Comparison of ENCODE assay signal across 8 mouse cellular contexts in genomic region chr7:133185931-133186601, GRCm38 (mm10).
DNase-seq lines count a peak whose midpoint lies in the region; ATAC-seq and TF ChIP-seq lines count a peak whose summit lies in the region.

No protein-coding gene starts in this region.

- peak overlapping the region; percentile 43; the same call in 1 of the 2 replicates for H3K27ac ChIP-seq in brown adipose tissue, adult 24 weeks (replicated peaks; ENCODE audit: low read depth, low read length)
- H3K27ac ChIP-seq in heart, embryonic 14.5 days (replicated peaks in 1 of 2; ENCODE audit: control insufficient read depth in 1 of 2, insufficient read depth in 1 of 2, low read depth in 2 of 2, low read length in 2 of 2) = peak overlapping the region; percentile 28 to 59; a peak in 2 of 4 replicates
- H3K27ac ChIP-seq in kidney, embryonic 16.5 days (ENCODE audit: low read length) = peak overlapping the region; percentile 39
- no peak overlapping the region for H3K27ac ChIP-seq in liver, postnatal 0 days (ENCODE audit: low read depth)
- no peak overlapping the region for H3K27ac ChIP-seq in neural tube, embryonic 15.5 days (replicated peaks)

- H3K9ac ChIP-seq in heart, embryonic 14.5 days (ENCODE audit: low read length) = no peak overlapping the region
- no peak overlapping the region for H3K9ac ChIP-seq in kidney, embryonic 16.5 days (replicated peaks; ENCODE audit: low read length)
- H3K9ac ChIP-seq in liver, postnatal 0 days (replicated peaks) = no peak overlapping the region
- no peak overlapping the region for H3K9ac ChIP-seq in neural tube, embryonic 15.5 days (replicated peaks)

- ATAC-seq in heart, embryonic 14.5 days (ENCODE audit: insufficient number of reproducible peaks, insufficient read depth, low FRiP score, low read depth) = peak; percentile 64; the same call in 1 of the 2 replicates
- peak; percentile 93 for ATAC-seq in kidney, embryonic 16.5 days (ENCODE audit: low FRiP score, low TSS enrichment)
- peak; percentile 67 for ATAC-seq in liver, postnatal 0 days
- 0 out of 2 replicates have a peak, but pooled peaks have one; percentile 35 for ATAC-seq in neural tube, embryonic 15.5 days (ENCODE audit: low FRiP score)

- TF ChIP-seq EP300 in liver, postnatal 0 days (IDR thresholded peaks at IDR 0.05; ENCODE audit: low read depth) = no peak

- WGBS in heart, embryonic 14.5 days = 10% methylated on average over 12 of the region's 12 CpGs
- whole genome bisulfite sequencing in kidney, embryonic 16.5 days = 13% methylated on average over 12 of the region's 12 CpGs
- 19% methylated on average over 12 of the region's 12 CpGs for WGBS in liver, postnatal 0 days (ENCODE audit: insufficient replicate concordance)
- WGBS in neural tube, embryonic 15.5 days = 20% methylated on average over 12 of the region's 12 CpGs

- no peaks in the 10 kb centered on the region for H3K9me3 ChIP-seq in heart, embryonic 14.5 days (ENCODE audit: control insufficient read depth, low read length)
- no peaks in the 10 kb centered on the region for H3K9me3 ChIP-seq in kidney, embryonic 16.5 days (ENCODE audit: low read length)
- no peaks in the 10 kb centered on the region for H3K9me3 ChIP-seq in liver, postnatal 0 days (ENCODE audit: low read length)
- H3K9me3 ChIP-seq in neural tube, embryonic 15.5 days (replicated peaks) = no peaks in the 10 kb centered on the region

- TF ChIP-seq CTCF in liver, postnatal 0 days (IDR thresholded peaks at IDR 0.05; ENCODE audit: low read depth) = peak; percentile 55

- peak; percentile 50 for DNase-seq in MEL-GATA-1-ER (ENCODE audit: extremely low read depth, low read depth)
- DNase-seq in fibroblast of lung, adult 2 months (ENCODE audit: low read depth) = peak; percentile 29
- DNase-seq in liver, postnatal 0 days = peak; percentile 52
- no peak for DNase-seq in natural killer cell, adult 2 months (ENCODE audit: low spot score in 2 of 2)

- H3K4me1 ChIP-seq in brown adipose tissue, adult 24 weeks (ENCODE audit: control insufficient read depth, insufficient read depth, insufficient read length, low read length) = no peaks in the 10 kb centered on the region
- H3K4me1 ChIP-seq in heart, embryonic 14.5 days (ENCODE audit: control insufficient read depth in 2 of 2, insufficient read depth in 2 of 2, low read length in 2 of 2) = peaks cover 0 to 11% of the 10 kb centered on the region in 2 experiments; a peak in 1 of 4 replicates
- peaks cover 12% of the 10 kb centered on the region for H3K4me1 ChIP-seq in kidney, embryonic 16.5 days (ENCODE audit: insufficient read depth, low read length)
- H3K4me1 ChIP-seq in liver, postnatal 0 days (ENCODE audit: insufficient read depth) = no peaks in the 10 kb centered on the region
- H3K4me1 ChIP-seq in neural tube, embryonic 15.5 days = peaks cover 9% of the 10 kb centered on the region

- H3K4me2 ChIP-seq in heart, embryonic 14.5 days (ENCODE audit: low read length) = peak overlapping the region; percentile 55
- peak overlapping the region; percentile 37 for H3K4me2 ChIP-seq in kidney, embryonic 16.5 days (replicated peaks; ENCODE audit: low read depth, low read length)
- peak overlapping the region; percentile 30 for H3K4me2 ChIP-seq in liver, postnatal 0 days (ENCODE audit: low read depth, low read length)
- H3K4me2 ChIP-seq in neural tube, embryonic 15.5 days = 0 out of 2 replicates have a peak overlapping the region, but pooled peaks have one; percentile 17

- H3K36me3 ChIP-seq in heart, embryonic 14.5 days (ENCODE audit: control insufficient read depth, insufficient read depth, low read length) = no peaks in the 10 kb centered on the region
- H3K36me3 ChIP-seq in kidney, embryonic 16.5 days (ENCODE audit: insufficient read depth, low read length) = no peaks in the 10 kb centered on the region
- H3K36me3 ChIP-seq in liver, postnatal 0 days (replicated peaks; ENCODE audit: insufficient read depth, low read length) = no peaks in the 10 kb centered on the region
- H3K36me3 ChIP-seq in neural tube, embryonic 15.5 days = no peaks in the 10 kb centered on the region

- H3K4me3 ChIP-seq in brown adipose tissue, adult 24 weeks (ENCODE audit: insufficient read depth, low read depth, low read length) = peak overlapping the region; percentile 6; the same call in 1 of the 2 replicates
- H3K4me3 ChIP-seq in heart, embryonic 14.5 days (ENCODE audit: control insufficient read depth in 1 of 2, insufficient read depth in 1 of 2, low read depth in 1 of 2, low read length in 2 of 2) = peak overlapping the region in 1 of 2 experiments; percentile 6; a peak in 1 of 4 replicates
- H3K4me3 ChIP-seq in kidney, embryonic 16.5 days (ENCODE audit: low read length) = peak overlapping the region; percentile 7
- no peak overlapping the region for H3K4me3 ChIP-seq in liver, postnatal 0 days (ENCODE audit: low read depth, low read length)
- no peak overlapping the region for H3K4me3 ChIP-seq in neural tube, embryonic 15.5 days (replicated peaks)

- no peaks in the 10 kb centered on the region for H3K27me3 ChIP-seq in heart, embryonic 14.5 days (ENCODE audit: control insufficient read depth, insufficient read depth, low read length)
- no peaks in the 10 kb centered on the region for H3K27me3 ChIP-seq in kidney, embryonic 16.5 days (ENCODE audit: insufficient read depth, low read length)
- no peaks in the 10 kb centered on the region for H3K27me3 ChIP-seq in liver, postnatal 0 days (ENCODE audit: insufficient read depth, low read length)
- H3K27me3 ChIP-seq in neural tube, embryonic 15.5 days (replicated peaks) = no peaks in the 10 kb centered on the region

Comparison
In these comparisons a context has a peak if more than half of its experiments do, and no peak if none do; other contexts are left out.
1. DNase-seq: peak in MEL-GATA-1-ER (single experiment), fibroblast of lung, adult 2 months (single experiment) and liver, postnatal 0 days (single experiment); none in natural killer cell, adult 2 months (0 of 2).
2. H3K27ac ChIP-seq: peak in brown adipose tissue, adult 24 weeks (single experiment), heart, embryonic 14.5 days (2 of 2) and kidney, embryonic 16.5 days (single experiment); none in liver, postnatal 0 days (single experiment) and neural tube, embryonic 15.5 days (single experiment).
3. H3K4me3 ChIP-seq: peak in brown adipose tissue, adult 24 weeks (single experiment) and kidney, embryonic 16.5 days (single experiment); none in liver, postnatal 0 days (single experiment) and neural tube, embryonic 15.5 days (single experiment).
4. ATAC-seq: peak in every context shown above with its lines; median percentile 93 in kidney, embryonic 16.5 days; 67 in liver, postnatal 0 days; 64 in heart, embryonic 14.5 days; 35 in neural tube, embryonic 15.5 days.
5. Peak in every context shown above with its lines, with median percentiles within 50 percentile points of each other: H3K4me2 ChIP-seq.